Mouse (Mus musculus) liver (tissue): ENCODE data around the gene Ifi27l2b.
"Not testable (repeated sequence)": the region's sequence is repeated elsewhere in the genome, so short reads cannot be mapped to it uniquely, and the experiment has no call there.

Experiments
- DNase-seq: peaks from one replicate; pipeline ENCODE4 v3.0.0-alpha.2; 2020; ENCODE audit warnings: mixed read lengths

Ifi27l2b gene

GRCm38 (mm10) chr12:103457140-103457539 lies at the start of gene Ifi27l2b:
Ifi27l2b (minus strand) TSS chr12:103457223.
- no peak for DNase-seq

- DNase-seq, result no peak
These were observed 47.4 kb upstream of the Ifi27l2b start for GRCm38 (mm10) chr12:103504402-103504801.

GRCm38 (mm10) chr12:103503300-103503699 lies 46.3 kb upstream of the Ifi27l2b start:
- no peak for DNase-seq

GRCm38 (mm10) chr12:103499261-103499660 lies 42.2 kb upstream of the Ifi27l2b start:
- DNase-seq, result no peak

GRCm38 (mm10) chr12:103498768-103499167 lies 41.7 kb upstream of the Ifi27l2b start:
- no peak for DNase-seq

GRCm38 (mm10) chr12:103494486-103494885 lies 37.5 kb upstream of the Ifi27l2b start:
- peak; percentile 51 for DNase-seq

GRCm38 (mm10) chr12:103492767-103493166 lies 35.7 kb upstream of the Ifi27l2b start:
- peak; percentile 60 for DNase-seq

- no peak for DNase-seq
These were observed 34.2 kb upstream of the Ifi27l2b start for GRCm38 (mm10) chr12:103491091-103491730.

GRCm38 (mm10) chr12:103487750-103488149 lies 30.7 kb upstream of the Ifi27l2b start:
- no peak for DNase-seq

- no peak for DNase-seq
These were observed 30.3 kb upstream of the Ifi27l2b start for GRCm38 (mm10) chr12:103487276-103487675.

GRCm38 (mm10) chr12:103486726-103487125 lies 29.7 kb upstream of the Ifi27l2b start:
- no peak for DNase-seq

- not testable (repeated sequence) for DNase-seq
These were observed 27.4 kb upstream of the Ifi27l2b start for GRCm38 (mm10) chr12:103484200-103484972.

- DNase-seq, result no peak
These were observed 25.8 kb upstream of the Ifi27l2b start for GRCm38 (mm10) chr12:103482781-103483180.

GRCm38 (mm10) chr12:103481671-103482070 lies 24.6 kb upstream of the Ifi27l2b start:
- DNase-seq, result no peak

GRCm38 (mm10) chr12:103477461-103478015 lies 20.5 kb upstream of the Ifi27l2b start:
- DNase-seq, result no peak

- DNase-seq, result no peak
These were observed 19.9 kb upstream of the Ifi27l2b start for GRCm38 (mm10) chr12:103476779-103477389.

GRCm38 (mm10) chr12:103474481-103474880 lies 17.5 kb upstream of the Ifi27l2b start:
- no peak for DNase-seq

GRCm38 (mm10) chr12:103456727-103457126 lies 296 bp downstream of the Ifi27l2b start:
- not testable (repeated sequence) for DNase-seq

GRCm38 (mm10) chr12:103453361-103453760 lies 3.7 kb downstream of the Ifi27l2b start:
- no peak for DNase-seq

GRCm38 (mm10) chr12:103445060-103445459 lies 12.0 kb downstream of the Ifi27l2b start:
- no peak for DNase-seq

- DNase-seq, result not testable (repeated sequence)
These were observed 12.8 kb downstream of the Ifi27l2b start for GRCm38 (mm10) chr12:103444261-103444660.

GRCm38 (mm10) chr12:103443524-103443923 lies 13.5 kb downstream of the Ifi27l2b start, which contains the start of gene Ifi27l2a:
Ifi27l2a (minus strand) TSS chr12:103443680.
- DNase-seq, result no peak

- DNase-seq, result no peak
These were observed 19.4 kb downstream of the Ifi27l2b start for GRCm38 (mm10) chr12:103437601-103438000.
